Mouse (Mus musculus) testis, postnatal 14 days (tissue): ENCODE data around the gene Wdr63.
"Not testable (repeated sequence)": the region's sequence is repeated elsewhere in the genome, so short reads cannot be mapped to it uniquely, and the experiment has no call there.

ENCODE experiments used
- DNase-seq: peaks from one replicate; pipeline ENCODE4 v3.0.0; 2021; ENCODE audit warnings: low spot score

The Wdr63 gene

GRCm38 (mm10) chr3:146011544-146012218, 96.2 kb downstream of the Wdr63 start:
- peak; percentile 18 for DNase-seq

DNA sequence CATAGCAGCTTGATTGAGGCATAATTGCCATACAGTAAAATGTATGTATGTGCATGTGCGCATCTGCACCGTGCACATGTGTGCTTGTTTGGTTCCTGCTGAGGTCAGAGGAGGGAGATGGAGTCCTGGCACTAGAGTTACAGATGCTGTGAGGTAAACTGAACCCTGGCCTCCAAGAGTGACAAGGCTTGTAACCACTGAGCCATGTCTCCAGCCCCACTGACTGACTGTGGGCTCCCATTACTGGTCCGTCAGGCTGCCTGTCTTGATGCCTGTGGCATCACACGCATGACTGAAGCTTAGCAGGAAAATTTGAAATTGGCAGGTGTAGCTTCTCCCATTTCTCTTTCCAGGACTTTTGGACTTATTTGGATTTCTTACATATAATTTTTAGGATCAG, 97.2 kb downstream of the Wdr63 start:
- no peak for DNase-seq

DNA sequence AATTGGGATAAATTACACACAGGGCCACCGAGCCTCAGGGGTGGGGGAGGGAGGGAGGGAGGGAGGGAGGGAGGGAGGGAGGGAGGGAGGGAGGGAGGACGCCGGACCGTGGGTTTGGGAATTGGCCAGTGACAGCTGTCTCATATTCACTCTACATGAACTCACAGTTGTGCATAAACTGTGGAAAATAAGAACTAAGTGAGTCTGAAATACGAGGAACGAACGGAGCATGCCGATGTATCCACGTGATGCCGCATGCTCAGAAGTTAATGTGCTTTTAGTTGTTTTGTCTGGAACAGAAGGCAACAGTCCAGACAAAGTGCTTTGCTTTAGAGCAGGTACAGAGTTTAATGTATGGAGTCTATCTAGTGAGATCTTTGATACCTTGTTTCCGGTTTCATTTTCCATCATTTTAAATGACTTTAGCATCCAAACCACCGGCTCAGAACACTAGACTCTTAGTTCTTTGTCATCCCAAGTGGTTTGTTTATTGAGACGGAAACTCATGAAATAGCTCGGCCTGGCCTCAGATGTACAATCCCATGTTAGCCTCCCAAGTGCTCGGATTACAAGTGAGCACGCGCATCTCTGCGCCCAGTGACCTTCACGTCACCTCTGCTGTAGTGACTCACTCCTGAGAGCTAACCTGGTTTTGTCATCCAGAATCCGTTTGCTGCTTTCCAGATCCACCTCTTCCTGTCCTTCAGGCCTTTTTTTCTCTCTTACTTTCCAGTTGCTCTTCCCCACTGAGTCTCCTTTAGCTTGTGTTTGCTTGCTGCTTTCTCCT, 97.9 kb downstream of the Wdr63 start:
- DNase-seq: no peak

DNA sequence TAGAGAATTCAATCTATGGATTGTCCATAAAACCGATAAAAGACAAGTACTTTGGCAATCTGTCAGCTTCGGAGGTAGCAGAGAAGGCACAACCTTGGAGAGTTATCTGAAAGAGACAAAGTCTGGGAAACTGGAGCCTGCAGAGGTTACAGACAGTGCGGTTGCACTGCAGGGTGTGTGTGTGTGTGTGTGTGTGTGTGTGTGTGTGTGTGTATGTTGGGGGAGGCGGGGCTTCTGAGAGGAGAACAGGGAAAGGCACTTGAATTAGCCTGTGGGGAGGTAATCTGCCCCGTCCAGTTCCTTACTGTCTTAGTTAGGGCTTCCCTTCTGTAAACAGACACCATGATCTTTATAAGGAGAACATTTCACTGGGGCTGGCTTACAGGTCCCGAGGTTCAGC, 100.1 kb downstream of the Wdr63 start:
- no peak for DNase-seq

DNA sequence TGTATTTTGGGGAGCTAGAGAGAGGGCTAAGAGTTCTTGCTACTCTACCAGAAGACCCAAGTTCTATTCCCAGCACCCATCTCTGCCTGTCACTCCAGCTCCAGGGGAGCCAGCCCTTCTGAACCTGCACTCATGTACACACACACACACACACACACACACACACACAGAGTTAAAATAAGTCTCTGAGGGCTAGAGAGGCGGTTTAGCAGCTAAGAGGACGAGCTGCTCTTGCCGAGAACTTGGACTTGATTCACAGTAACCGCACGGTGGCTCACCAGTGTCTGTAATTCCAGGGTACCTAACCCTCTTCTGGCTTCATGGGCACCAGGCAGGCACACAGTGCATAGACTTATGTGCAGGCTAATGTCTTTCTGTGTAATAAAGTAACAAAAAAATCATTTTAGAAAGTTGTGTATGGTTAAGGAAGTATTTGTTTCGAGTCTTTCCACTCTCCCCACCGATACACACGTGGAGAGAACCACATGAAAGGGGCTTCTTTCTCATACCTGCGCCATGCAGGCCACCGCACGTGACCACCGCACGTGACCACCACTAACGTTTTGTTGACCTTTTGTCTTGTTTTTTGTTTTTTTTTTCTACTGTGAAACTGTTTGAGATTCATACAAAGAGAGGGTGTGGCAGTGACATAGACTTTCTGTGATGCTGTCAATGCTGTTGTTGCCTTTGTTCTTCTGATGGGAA, 103.4 kb downstream of the Wdr63 start:
- DNase-seq: no peak

GRCm38 (mm10) chr3:145996539-145996938, 111.4 kb downstream of the Wdr63 start:
- not testable (repeated sequence) for DNase-seq

DNA sequence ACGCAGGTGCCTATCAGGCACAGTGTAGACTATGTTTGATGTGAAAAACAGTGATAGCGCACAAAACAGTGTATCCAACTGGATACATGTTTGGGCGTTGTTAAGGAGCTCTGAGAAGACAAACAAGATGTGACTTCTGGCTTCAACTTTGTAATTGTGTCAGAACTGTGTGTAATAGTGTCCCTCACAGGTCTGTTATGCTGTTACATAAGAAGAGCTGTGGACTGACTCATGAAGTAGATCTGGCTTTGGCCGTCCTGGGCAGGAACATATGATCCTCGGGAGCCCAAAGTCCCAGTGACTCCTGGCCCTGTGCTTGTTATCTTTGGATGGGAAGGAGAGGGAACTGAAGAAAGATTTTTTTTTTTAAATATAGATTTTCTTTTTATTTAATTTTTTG, 112.4 kb downstream of the Wdr63 start:
- no peak for DNase-seq

GRCm38 (mm10) chr3:145993481-145994201, 114.3 kb downstream of the Wdr63 start:
- DNase-seq: no peak

- DNase-seq: peak; percentile 57
Observed at GRCm38 (mm10) chr3:145992796-145993195, 115.1 kb downstream of the Wdr63 start.

DNA sequence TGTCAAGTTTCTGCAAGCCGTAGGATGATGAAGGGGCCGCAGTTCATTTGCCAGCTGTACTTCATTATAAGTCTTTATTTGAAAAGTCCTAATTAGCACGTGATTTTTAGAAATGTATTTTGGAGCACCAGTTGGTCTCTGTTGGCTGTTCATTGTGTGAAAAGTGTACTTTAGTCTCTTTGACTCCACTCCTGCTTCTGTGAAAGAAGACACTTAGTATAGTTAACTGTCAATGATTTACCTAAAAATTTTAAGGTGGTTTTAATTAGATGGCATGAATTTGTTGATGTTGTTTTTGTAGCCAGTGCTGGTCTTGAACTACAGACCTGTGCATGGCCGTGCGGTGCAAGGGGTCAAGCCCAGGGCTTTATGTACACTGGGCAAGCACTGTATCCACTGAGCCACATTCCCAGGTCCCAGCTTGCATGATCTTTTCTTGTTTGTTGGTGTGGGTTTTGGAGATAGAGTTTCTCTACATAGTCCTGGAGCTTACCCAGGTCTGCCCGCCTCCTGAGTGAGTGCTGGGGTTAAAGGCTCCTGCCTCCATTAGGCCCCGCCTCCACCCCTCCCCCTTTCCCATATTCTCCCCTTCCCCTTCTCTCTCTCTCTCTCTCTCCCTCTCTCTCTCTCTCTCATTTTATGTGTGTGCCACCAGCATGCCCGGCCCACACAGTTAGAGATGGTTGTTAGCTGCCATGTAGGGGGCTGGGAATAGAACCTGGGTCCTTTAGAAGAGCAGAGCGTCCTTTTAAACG, 115.8 kb downstream of the Wdr63 start:
- no peak for DNase-seq

DNA sequence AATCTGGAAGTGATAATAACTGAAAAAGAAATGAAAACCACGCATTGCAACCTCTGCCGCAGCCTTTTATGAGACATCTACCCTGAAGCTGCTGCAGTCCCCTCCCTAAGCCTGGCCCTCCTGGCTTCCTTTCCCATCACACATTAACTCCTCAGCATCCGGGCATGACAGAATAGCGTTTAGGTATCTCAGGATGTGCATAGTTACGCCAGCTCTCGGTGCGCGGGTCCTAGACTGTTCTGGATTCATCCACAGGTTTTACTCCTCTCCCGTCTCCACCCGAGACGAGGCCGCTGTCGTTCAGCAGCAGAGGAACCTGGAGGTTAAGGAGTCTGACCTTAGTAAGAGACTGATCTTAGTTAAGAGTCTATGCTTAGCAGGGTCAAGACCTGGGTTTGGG, 116.8 kb downstream of the Wdr63 start:
- no peak for DNase-seq
